Mouse (Mus musculus) Patski (cell line): ENCODE results near the gene Rps27l. TPM values are rescaled to one million over a fixed set of nuclear protein-coding genes. Genes with fewer than 3 reads are reported as not detected.

Source experiments
- ATAC-seq: fragments of 100-300 bp; one replicate; pipeline ENCODE4 v1.8.0; 2021
- CTCF ChIA-PET: fragments of 350-600 bp; sonication (Branson Sonifier 250); formaldehyde crosslinking; loops from one replicate; lab custom pipeline; 2022; ENCODE audit warnings: inconsistent platforms; lab: Charles Lee
- POLR2A ChIA-PET: fragments of 350-600 bp; sonication (Branson Sonifier 250); formaldehyde crosslinking; loops from one replicate; lab custom pipeline; 2022; ENCODE audit warnings: antibody characterized with exemption, inconsistent platforms; lab: Charles Lee
- DNase-seq: peaks from one replicate; pipeline ENCODE4 v3.0.0-alpha.2; 2011; ENCODE audit warnings: low read depth, low spot score
- H3K27me3 ChIP-seq: fragments of 371-371 bp; one replicate; pipeline ENCODE4 v1.5.1; 2021
- CTCF ChIP-seq: fragments of 100-300 bp; IDR thresholded peaks from one replicate; pipeline ENCODE4 v1.5.1; 2021
- in situ Hi-C: fragments of 300-500 bp; cut with MboI; formaldehyde crosslinking; loops from 3 replicates; pipeline ENCODE4 v1.11.1; 2018; ENCODE audit warnings: low pct_unique_long_range_greater_than_20kb, mixed read lengths
- polyA plus RNA-seq: library from polyadenylated mRNA; unstranded; gene quantifications from one replicate; pipeline ENCODE4 v1.2.3, GENCODE M21; 2021

Rps27l gene
- 377 TPM for polyA plus RNA-seq

DNA sequence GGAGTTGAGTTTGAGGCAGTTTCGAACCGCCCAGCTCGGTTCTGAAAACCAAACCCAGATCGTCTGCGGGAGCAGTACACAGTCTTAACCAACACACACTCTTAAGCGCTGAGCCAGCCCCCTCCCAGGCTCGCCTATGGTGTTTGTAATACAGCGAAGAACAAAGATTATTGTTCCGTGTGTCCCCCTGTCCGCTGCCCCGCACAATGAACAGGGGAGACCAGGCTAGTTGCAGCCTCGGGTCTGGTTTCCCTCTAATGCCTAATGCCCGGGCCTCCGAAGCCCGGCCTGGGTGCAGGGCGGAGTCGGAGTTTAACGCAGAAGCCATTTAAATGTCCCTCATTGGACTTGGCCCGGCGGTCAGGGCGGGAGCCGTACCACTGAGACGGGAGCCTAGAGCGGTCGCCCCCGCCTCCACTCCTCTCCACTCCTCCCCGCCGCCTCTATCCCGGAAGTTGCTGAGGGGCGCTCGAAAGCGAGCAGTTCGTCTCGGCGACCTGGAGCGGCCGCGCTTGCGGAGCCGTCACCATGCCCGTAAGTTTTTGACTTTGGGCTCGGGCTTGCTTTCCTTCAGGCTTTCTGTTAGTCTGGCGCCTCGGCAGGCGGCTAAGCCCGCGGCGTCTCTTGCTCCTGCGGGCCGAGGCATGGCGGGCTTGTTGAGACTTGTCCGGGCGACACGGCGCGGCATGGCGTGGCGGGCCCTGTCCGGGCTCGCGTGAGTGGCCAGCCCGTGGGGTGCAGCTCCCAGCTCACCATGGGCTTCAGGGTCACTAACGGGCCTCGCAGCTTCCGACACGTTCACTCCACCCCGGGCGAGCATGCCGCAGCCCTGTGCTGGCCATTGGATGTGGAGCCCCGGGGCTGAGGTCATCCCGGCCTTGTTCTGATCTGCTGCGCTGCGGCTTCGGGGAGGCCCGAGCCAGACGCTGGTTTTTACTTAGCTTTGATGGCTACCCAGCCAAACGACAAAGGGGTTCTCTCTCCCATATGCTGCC is at the start of gene Rps27l:
Rps27l (plus strand) TSS at position 440 of the 995 bp plus-strand sequence.
- ATAC-seq (peak; percentile 87), DNase-seq (peak; percentile 65)
- CTCF ChIA-PET, result interaction anchor here (0.6 kb wide), 1 partner anchor 67 kb away, joined by 3 read pairs; no protein-coding TSS in a partner anchor
- no peaks in the 10 kb centered on the region for H3K27me3 ChIP-seq
- POLR2A ChIA-PET, result interaction anchor here (0.8 to 1.6 kb wide), 3 partner anchors 12 to 29 kb away, joined by 3 to 5 read pairs (median 4); no protein-coding TSS in a partner anchor
- TF ChIP-seq CTCF, result no peak
- in situ Hi-C loops, result loop anchor here (25.0 kb wide), 1 partner anchor 309 kb away; no protein-coding TSS in a partner anchor

DNA sequence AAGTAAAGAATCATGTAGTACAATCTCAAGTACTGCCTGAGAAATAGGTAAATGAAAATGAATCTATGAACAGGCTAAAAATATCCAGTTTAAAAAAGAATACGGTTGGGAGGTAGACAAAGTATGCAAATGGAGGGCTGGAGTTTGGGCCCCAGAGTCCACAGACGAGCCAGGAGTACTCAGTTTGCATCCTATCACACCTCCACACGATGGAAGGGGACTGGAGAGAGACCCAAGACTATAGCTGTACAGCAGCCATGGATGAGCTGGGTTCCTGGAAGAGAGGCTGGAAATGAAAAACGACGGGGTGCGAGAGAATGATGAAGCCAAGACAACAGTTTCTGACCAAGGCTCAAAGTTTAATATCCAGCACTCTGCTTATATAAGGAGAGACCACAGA is 48.9 kb upstream of the Rps27l start:
- no peak for ATAC-seq
- CTCF ChIA-PET, result no interaction called here
- TF ChIP-seq CTCF, result no peak
- in situ Hi-C loops, result no loop called here
- DNase-seq, result no peak
- H3K27me3 ChIP-seq, result no peaks in the 10 kb centered on the region
- POLR2A ChIA-PET, result no interaction called here

DNA sequence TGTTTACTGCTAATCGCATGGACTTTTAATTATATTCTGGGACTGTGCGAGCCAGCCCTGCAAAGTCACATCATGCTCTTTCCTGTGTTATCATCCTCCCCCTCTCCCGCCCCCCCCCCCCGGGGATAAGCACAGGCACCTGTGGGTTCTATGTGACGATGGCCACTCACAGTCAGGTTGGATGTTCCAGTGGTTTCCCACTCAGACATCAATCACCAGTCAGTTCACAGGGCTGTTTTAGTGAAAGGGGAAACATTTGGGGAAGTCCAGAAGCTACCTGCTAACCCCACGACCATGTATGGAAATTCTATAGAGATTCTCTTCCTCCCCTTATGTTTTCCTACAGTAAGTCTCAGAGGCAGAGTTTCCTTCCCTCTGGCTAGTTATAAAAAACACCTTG is 48.0 kb upstream of the Rps27l start:
- no peak for ATAC-seq
- ChIA-PET POLR2A (interaction anchor here (0.7 to 1.3 kb wide), 2 partner anchors 12 to 19 kb away, joined by 3 to 4 read pairs; no protein-coding TSS in a partner anchor), CTCF (no interaction called here)
- DNase-seq, result no peak
- in situ Hi-C loops, result no loop called here
- no peaks in the 10 kb centered on the region for H3K27me3 ChIP-seq
- no peak for TF ChIP-seq CTCF

DNA sequence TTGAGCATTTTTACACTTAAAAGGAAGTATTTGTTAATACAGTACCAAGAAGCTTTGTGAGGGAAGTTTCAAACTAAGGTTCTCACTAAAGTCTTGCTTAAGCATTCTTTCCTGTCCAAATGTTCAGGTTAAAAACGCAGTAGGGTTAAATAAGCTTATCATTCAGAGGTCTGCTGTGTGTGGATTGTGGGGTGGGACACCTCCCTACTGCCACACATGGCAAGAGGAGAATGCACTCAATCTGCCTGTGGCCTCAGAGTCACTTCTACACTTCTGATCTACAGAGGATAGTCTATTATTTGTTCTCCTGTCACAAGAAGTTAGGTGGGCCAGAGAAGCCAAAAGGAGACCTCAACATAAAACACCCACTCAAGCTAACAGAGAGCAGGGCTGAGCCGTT is 46.8 kb upstream of the Rps27l start:
- ChIA-PET CTCF (interaction anchor here (1.1 kb wide), 1 partner anchor 32 kb away, joined by 3 read pairs; no protein-coding TSS in a partner anchor), POLR2A (interaction anchor here (0.9 to 1.3 kb wide), 2 partner anchors 10 to 18 kb away, joined by 3 to 4 read pairs; no protein-coding TSS in a partner anchor)
- no peak for TF ChIP-seq CTCF
- ATAC-seq (no peak), DNase-seq (no peak)
- no peaks in the 10 kb centered on the region for H3K27me3 ChIP-seq
- in situ Hi-C loops, result no loop called here

DNA sequence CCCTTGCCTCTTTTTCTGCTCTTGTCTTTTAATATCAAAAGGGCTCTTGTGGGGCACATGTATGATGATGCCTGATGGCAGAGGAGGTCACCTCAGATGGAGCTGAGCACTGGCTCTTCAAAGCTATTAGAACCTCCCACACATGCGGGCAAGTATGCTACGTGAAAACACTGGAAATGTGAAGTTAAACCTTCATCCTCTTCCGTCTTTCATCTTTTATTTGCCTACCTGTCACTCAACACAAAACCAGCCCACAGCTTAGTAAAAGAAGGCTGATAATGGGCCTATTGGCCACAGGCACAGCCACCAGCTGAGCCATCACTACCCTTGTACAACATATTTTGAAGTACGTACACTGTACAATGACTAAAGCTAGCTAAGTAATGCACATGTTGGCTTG is 46.4 kb upstream of the Rps27l start:
- ATAC-seq (no peak), DNase-seq (no peak)
- in situ Hi-C loops, result no loop called here
- POLR2A ChIA-PET, result interaction anchor here (0.9 kb wide), 1 partner anchor 11 kb away, joined by 4 read pairs; no protein-coding TSS in a partner anchor
- CTCF ChIA-PET, result interaction anchor here (1.0 to 1.1 kb wide), 2 partner anchors 13 to 33 kb away, joined by 3 read pairs; no protein-coding TSS in a partner anchor
- no peaks in the 10 kb centered on the region for H3K27me3 ChIP-seq
- TF ChIP-seq CTCF, result no peak

DNA sequence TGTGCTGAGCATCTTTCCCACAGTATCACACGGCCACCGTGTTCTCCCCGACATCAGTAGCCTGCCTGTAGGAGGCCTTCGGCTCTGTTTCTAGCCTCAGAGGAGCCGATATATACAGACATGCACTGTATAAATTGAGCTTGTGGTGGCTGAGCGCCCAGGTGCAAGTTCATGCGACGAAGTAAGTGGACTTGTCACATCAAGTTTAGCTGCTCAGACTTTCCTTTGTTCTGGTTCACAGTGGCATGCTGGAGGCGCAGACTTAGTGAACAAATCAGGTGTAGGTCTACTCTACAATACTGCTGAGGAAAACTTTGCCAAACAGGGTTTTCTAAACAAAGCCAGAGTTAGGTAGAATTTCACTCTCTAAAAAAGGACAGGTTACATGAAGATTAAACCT is 39.9 kb upstream of the Rps27l start:
- TF ChIP-seq CTCF, result no peak
- DNase-seq, result no peak
- H3K27me3 ChIP-seq, result no peaks in the 10 kb centered on the region
- in situ Hi-C loops, result no loop called here
- CTCF ChIA-PET, result interaction anchor here (0.8 kb wide), 1 partner anchor 24 kb away, joined by 3 read pairs; no protein-coding TSS in a partner anchor
- no peak for ATAC-seq
- POLR2A ChIA-PET, result interaction anchor here (0.5 kb wide), 1 partner anchor 17 kb away, joined by 3 read pairs; no protein-coding TSS in a partner anchor

DNA sequence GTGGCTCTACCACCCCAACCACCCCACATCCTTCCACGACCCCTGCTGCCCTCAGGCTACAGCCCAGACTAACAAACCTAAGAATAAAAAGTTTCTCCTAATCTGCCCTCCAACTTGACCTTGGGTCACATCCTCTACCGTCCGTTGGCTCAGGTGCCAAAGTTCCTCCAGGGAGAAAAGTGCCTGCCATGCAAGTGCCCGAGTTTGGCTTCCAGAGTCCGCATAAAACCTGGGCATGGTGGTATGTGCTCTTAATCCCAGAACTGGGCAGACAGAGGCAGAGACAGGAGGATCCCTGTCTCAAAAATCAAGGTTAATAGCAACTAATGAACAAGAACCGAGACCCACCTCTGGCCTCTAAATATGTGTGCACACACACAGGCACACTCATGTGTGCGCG is 38.8 kb upstream of the Rps27l start:
- CTCF ChIA-PET, result no interaction called here
- DNase-seq, result no peak
- ATAC-seq, result no peak
- TF ChIP-seq CTCF, result no peak
- POLR2A ChIA-PET, result no interaction called here
- in situ Hi-C loops, result no loop called here
- no peaks in the 10 kb centered on the region for H3K27me3 ChIP-seq

DNA sequence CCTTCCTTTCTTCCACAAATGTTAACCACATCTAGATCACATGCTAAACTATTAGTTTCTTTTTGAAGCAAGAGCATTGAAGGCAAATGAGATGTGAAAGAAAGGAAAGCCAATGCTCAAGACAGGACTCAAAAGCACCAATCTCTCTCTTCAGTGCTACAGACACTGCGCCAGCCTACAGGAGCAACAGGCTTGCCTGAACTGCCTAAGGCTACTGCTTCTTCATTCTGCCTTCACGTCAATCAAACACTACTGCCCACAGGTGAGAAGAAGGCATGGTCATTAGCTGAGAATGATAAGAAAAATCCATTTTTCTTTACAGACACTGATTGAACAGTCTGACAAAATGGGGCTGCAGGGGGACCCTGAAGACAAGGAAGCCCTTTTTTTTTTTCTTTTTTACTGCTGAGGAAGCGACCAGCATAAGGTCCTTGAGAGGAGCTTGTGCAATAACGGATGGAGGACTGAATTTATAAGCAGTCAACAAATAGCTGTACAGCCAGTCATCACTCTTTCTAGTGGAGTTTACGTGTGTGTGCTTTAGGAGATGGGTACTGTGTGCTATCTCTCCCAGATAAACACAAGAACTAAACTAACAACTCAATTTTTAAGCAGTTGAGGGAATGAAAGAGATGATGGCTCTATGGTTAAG is 38.0 kb upstream of the Rps27l start:
- ATAC-seq (no peak), DNase-seq (no peak)
- TF ChIP-seq CTCF, result no peak
- in situ Hi-C loops, result no loop called here
- CTCF ChIA-PET, result interaction anchor here (0.8 to 1.3 kb wide), 2 partner anchors 10 to 13 kb away, joined by 3 to 4 read pairs; no protein-coding TSS in a partner anchor
- POLR2A ChIA-PET, result interaction anchor here (0.6 kb wide), 1 partner anchor 19 kb away, joined by 3 read pairs; no protein-coding TSS in a partner anchor
- no peaks in the 10 kb centered on the region for H3K27me3 ChIP-seq

DNA sequence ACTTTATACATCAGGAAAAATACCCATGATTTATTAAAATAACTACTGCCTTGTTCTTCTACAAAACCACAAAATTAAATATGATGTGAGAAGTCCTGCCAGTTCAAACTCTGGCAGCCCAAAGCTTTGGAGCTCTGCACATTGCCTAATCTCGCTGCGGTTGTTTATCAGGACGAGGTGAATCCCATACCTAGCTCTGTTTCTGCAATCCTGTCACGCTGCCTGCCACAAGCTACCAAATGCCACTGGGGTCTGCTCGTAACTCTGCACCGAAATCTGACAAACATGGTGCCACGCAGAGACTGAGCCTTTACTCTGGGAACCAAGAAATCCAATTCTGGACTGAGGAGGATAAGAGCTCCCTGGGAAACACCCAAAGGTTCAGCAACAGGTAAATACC is 36.0 kb upstream of the Rps27l start:
- in situ Hi-C loops, result no loop called here
- DNase-seq (no peak), ATAC-seq (no peak)
- H3K27me3 ChIP-seq, result no peaks in the 10 kb centered on the region
- no peak for TF ChIP-seq CTCF
- CTCF ChIA-PET, result interaction anchor here (0.6 to 1.6 kb wide), 3 partner anchors 28 to 29 kb away, joined by 3 to 4 read pairs (median 4); no protein-coding TSS in a partner anchor
- POLR2A ChIA-PET, result interaction anchor here (0.5 kb wide), 1 partner anchor 12 kb away, joined by 4 read pairs; no protein-coding TSS in a partner anchor

DNA sequence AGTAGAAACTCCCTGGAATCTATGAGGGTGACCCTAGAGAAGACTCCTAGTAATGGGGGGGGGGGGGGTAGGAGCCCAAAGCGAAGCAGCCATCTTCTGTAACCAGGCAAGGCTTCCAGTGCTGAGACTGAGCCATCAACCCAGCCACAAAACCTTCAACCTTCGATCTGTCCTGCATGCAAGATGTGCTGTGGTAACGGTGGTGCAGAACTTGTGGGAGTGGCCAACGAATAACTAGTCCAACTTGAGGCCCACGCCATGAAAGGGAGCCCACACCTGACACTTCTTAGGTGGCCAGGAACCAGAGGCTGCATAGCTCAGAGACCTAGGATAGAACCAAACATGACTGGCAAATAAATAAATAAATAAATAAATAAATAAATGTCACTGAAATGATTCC is 35.2 kb upstream of the Rps27l start:
- H3K27me3 ChIP-seq, result no peaks in the 10 kb centered on the region
- POLR2A ChIA-PET, result no interaction called here
- no peak for ATAC-seq
- TF ChIP-seq CTCF, result no peak
- in situ Hi-C loops, result no loop called here
- no peak for DNase-seq
- CTCF ChIA-PET, result interaction anchor here (1.2 to 1.6 kb wide), 3 partner anchors 11 to 29 kb away, joined by 3 to 4 read pairs (median 4); no protein-coding TSS in a partner anchor
